Mouse (Mus musculus) bone marrow macrophage, adult 2 months (primary cell): Measurements from ENCODE around the gene B4galt2.

Experiments used
- CTCF ChIP-seq: IDR thresholded peaks from 2 replicates; pipeline ENCODE4 v1.5.1; 2012; ENCODE audit warnings: low read depth, mild to moderate bottlenecking, low read length, moderate library complexity
- POLR2A ChIP-seq: IDR thresholded peaks from 2 replicates; pipeline ENCODE4 v1.6.1; 2012; ENCODE audit warnings: mild to moderate bottlenecking, low read depth, low read length, borderline replicate concordance

DNA sequence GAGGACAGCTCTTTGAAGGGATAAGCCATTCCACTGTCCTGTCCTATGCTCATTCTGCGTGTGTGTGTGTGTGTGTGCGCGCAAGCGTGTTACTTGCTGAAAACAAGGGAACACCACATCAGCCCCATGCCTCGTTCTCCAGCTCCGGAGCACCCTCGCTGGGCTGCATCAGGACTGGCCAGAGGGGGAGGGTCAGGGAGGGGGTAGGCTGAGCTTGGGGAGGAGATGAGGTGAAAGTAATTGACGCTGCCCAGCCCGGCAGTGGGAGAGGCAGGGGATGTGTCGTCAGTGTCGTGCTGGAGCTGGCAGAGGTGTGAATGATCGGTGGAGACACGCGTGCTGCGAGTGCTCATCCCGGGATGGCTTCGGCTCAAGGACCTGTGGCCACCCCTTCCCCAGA lies 34.2 kb downstream of the B4galt2 start:
- TF ChIP-seq CTCF (no peak), POLR2A (no peak)
